Mouse (Mus musculus): ENCODE results near the gene 4930432M17Rik.

The 4930432M17Rik gene

GRCm38 (mm10) chr3:121678935-121679334 is 8.4 kb downstream of the 4930432M17Rik start:
- DNase-seq (ENCODE audit: low spot score), result no peak

DNA sequence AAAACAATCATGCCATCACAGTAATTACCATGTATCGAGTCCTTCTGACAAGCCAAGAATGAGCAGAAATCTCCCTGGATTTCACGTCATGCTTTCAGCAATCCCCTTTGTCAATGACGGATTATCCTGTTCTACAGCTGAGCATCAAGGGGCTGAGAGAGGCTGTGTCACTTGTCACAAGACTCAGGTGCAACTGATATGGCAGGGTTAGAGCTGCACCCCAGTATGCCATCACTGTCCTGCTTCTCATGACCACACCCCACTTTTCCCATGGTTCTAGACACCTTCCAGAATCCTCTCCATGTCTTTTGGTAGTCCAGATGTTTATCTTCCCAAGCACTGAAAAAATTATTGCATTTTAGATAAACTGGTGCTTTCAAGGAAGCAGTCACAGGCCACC is 8.9 kb downstream of the 4930432M17Rik start:
- DNase-seq (ENCODE audit: low spot score), result no peak

GRCm38 (mm10) chr3:121680187-121680586 is 9.6 kb downstream of the 4930432M17Rik start:
- DNase-seq (ENCODE audit: low spot score), result no peak

GRCm38 (mm10) chr3:121682439-121683411 is 12.2 kb downstream of the 4930432M17Rik start:
- no peak for DNase-seq (ENCODE audit: low spot score)

GRCm38 (mm10) chr3:121684552-121684951 is 14.0 kb downstream of the 4930432M17Rik start:
- DNase-seq (ENCODE audit: low spot score), result no peak

DNA sequence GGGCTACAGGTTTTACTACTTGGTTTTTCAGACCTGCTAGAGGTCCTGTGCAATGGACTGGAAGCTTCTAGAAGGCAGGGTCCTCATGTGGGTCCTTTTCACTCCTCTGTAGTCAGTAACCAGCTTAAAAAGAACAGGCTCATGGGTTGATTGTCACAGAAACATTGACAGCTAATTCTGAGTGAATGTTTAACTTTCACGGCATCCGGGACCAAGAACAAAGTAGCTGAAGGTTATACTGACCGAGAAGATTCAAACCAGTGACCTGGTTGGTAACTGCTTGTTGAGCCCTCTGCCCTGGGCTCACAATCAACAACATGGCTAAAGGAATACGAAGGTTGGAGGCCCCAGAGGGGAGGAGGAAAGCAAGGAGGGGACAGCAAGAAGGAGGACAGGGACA is 14.4 kb downstream of the 4930432M17Rik start:
- DNase-seq (ENCODE audit: low spot score), result no peak

- DNase-seq (ENCODE audit: low spot score), result no peak
Measured at GRCm38 (mm10) chr3:121685985-121686384, 15.4 kb downstream of the 4930432M17Rik start.

DNA sequence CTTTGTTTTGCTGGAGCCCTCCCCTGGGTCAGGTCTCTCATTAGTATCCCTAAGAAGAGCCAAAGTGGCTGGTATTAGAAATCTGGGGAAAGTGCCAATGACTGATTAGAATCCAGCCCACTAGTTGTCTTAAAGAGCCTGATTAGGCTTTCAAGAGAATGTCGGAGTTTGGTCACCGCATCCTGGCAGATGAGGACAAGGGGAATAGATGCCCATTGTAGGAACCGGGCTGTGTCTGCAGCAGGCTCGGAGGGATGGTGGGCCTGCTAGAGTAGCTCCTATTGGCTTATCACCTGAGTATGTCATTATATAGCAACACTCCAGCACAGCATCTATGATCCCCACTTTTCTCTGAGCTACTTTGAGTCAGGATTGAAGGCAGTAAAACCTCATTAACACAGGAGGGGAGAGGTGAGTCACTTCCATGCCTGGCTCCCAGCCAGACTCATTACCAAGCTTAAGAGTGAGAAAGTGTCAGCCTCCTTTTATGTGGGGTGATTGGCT is 15.9 kb downstream of the 4930432M17Rik start:
- DNase-seq (ENCODE audit: low spot score), result no peak

- no peak for DNase-seq (ENCODE audit: low spot score)
Measured at GRCm38 (mm10) chr3:121687741-121688140, 17.2 kb downstream of the 4930432M17Rik start.

- DNase-seq (ENCODE audit: low spot score), result no peak
Measured at GRCm38 (mm10) chr3:121689029-121689428, 18.5 kb downstream of the 4930432M17Rik start.

GRCm38 (mm10) chr3:121689697-121690096 is 19.1 kb downstream of the 4930432M17Rik start:
- DNase-seq (ENCODE audit: low spot score), result no peak

DNA sequence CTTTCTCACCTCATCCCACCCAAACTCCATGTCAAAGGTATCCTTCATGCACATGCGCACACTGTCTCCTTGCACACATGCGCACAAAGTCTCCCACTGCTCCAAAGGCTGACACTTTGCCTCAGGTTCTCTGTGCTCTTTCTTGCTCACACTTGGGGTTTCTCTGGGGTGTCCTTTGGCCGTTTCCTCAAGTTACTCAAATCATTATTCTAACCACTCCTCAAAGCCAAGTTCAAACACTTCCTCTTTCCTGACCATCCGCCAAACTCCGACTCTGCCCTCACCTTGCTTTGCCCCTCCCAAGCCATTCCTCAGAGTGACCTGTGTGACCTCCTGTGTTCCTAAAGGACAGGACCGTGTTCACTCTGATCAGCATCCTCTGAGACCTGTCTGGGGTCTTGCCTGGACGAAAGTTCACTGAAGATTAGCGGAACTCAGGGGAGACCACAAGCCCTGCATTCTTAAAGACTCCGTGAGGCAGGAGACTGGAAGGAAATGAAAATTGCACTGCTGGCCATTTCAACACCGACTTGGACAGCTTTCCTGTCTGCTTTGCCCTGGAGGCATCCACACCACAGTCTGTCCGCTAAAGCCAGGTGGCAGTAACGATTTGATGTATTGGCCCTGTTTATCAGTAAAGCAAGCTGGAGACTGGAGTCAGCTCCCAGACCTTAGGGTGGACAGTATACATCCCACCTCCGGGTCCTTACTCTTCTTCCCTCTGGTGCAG is 22.6 kb downstream of the 4930432M17Rik start:
- no peak for DNase-seq (ENCODE audit: low spot score)

GRCm38 (mm10) chr3:121693746-121694145 is 23.2 kb downstream of the 4930432M17Rik start:
- DNase-seq (ENCODE audit: low spot score), result no peak

DNA sequence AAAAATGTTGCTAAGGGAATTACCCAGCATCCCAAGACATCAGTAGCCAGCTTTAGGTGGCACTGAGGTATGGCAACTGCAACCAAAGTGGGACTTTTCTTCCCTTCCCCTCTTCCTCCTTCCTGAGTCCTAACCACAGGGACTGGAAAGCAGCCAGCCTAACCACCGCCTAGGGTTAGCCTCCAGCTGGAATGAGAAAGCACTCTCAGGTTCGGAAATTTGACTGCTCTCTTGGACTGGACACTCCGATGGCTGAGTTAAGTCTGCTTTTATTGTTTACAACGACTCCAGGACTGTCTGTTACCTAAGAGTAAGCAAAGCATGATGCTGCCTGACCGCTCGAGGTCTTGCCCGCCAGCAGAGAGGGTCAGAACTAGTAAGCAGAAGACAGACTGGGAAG is 26.6 kb downstream of the 4930432M17Rik start:
- DNase-seq (ENCODE audit: low spot score), result no peak

- DNase-seq (ENCODE audit: low spot score), result no peak
Measured at GRCm38 (mm10) chr3:121699401-121699800, 28.8 kb downstream of the 4930432M17Rik start.

- no peak for DNase-seq (ENCODE audit: low spot score)
Measured at GRCm38 (mm10) chr3:121699849-121700248, 29.3 kb downstream of the 4930432M17Rik start.

- DNase-seq (ENCODE audit: low spot score), result no peak
Measured at GRCm38 (mm10) chr3:121700364-121700952, 29.9 kb downstream of the 4930432M17Rik start.

DNA sequence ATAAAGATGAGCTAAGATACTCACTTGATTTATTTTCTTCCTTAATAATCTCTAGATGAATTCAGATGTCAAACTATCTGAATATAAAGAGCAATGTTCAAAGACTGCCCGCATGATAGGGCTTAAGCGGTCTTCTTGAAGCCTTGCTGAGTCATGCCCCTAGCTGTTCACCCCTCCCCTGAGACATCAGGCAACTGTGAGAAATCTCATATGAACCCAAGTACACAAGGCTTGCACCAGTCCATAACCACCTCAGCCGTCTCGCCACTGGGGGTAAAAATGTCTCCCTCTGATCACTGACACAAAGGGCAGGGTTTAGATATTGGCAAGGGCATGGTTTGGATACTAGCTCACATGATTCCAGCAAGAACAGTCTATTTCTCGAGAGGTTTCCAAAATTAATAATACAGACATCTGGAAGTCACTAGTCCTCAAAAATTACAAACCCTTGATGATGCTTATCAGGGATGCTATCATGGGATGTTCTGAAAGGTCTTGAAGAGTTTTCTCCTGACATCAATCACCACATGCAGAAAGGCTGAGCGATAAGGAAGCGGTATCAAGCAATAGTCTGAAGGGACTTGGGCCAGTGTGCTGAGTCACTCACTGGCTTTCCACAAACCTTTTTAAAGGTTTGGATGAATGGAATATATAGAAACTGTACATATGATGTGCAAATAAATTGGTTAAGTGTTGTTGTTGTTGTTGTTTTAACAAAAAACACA is 32.8 kb downstream of the 4930432M17Rik start:
- no peak for DNase-seq (ENCODE audit: low spot score)

GRCm38 (mm10) chr3:121703880-121704243 is 33.3 kb downstream of the 4930432M17Rik start:
- no peak for DNase-seq (ENCODE audit: low spot score)

GRCm38 (mm10) chr3:121706087-121706486 is 35.5 kb downstream of the 4930432M17Rik start:
- DNase-seq (ENCODE audit: low spot score), result no peak

GRCm38 (mm10) chr3:121707106-121707505 is 36.5 kb downstream of the 4930432M17Rik start:
- DNase-seq (ENCODE audit: low spot score), result no peak
